Mouse (Mus musculus) neural tube, embryonic 14.5 days (tissue): Measurements from ENCODE around the gene Vwa7. TPM values are rescaled to one million over a fixed set of nuclear protein-coding genes. Genes with fewer than 3 reads are reported as not detected.
"Not testable (repeated sequence)": the region's sequence is repeated elsewhere in the genome, so short reads cannot be mapped to it uniquely, and the experiment has no call there.

Experiments
- ATAC-seq: fragments of 200-750 bp; cut with Nextera tagmentation; 2 replicates; pipeline ENCODE4 v1.8.0; 2017; ENCODE audit warnings: low read depth, mild to moderate bottlenecking, moderate TSS enrichment, moderate library complexity
- H3K27ac ChIP-seq: fragments of 300-500 bp; sonication (generic); 2 replicates; pipeline ENCODE4 v1.5.1; 2014; ENCODE audit warnings: low read depth, mild to moderate bottlenecking, control low read depth, low read length, moderate library complexity, mixed read lengths
- H3K27me3 ChIP-seq: fragments of 300-500 bp; sonication (generic); 2 replicates; pipeline ENCODE4 v1.6.1; 2014; ENCODE audit warnings: low read length; ENCODE audit not compliant: control insufficient read depth, insufficient read depth
- H3K36me3 ChIP-seq: fragments of 300-500 bp; sonication (generic); 2 replicates; pipeline ENCODE4 v1.6.1; 2014; ENCODE audit warnings: low read length, mixed read lengths; ENCODE audit not compliant: control insufficient read depth, insufficient read depth
- H3K4me1 ChIP-seq: fragments of 300-500 bp; sonication (generic); 2 replicates; pipeline ENCODE4 v1.6.1; 2014; ENCODE audit warnings: low read length; ENCODE audit not compliant: control insufficient read depth, insufficient read depth
- H3K4me2 ChIP-seq: fragments of 300-500 bp; sonication (generic); 2 replicates; pipeline ENCODE4 v1.6.1; 2014; ENCODE audit warnings: mild to moderate bottlenecking, low read depth, low read length, control low read depth
- H3K4me3 ChIP-seq: fragments of 300-500 bp; sonication (generic); 2 replicates; pipeline ENCODE4 v1.5.1; 2014; ENCODE audit warnings: low read depth, low read length, control low read depth, mixed read lengths
- H3K9ac ChIP-seq: fragments of 300-500 bp; sonication (generic); replicated peaks from 2 replicates; pipeline ENCODE4 v1.6.1; 2014; ENCODE audit warnings: low read depth, mild to moderate bottlenecking, control low read depth, low read length, mixed read lengths
- H3K9me3 ChIP-seq: fragments of 300-500 bp; sonication (generic); 2 replicates; pipeline ENCODE4 v1.6.1; 2016; ENCODE audit warnings: low read length; ENCODE audit not compliant: control insufficient read depth
- WGBS: fragments of 180-500 bp; shearing (Covaris S2); extraction: QIAGEN DNeasy Blood & Tissue Kit; methylation state at CpG from one replicate; pipeline ENCODE4 v1.1.7; 2014; 5-methylcytosine and 5-hydroxymethylcytosine counted together
- polyA plus RNA-seq: library from polyadenylated mRNA; unstranded; fragments of >200 nt; fragmentation: Nextera tagmentation; extraction: Ambion mirVana; gene quantifications from 2 replicates; pipeline ENCODE4 v1.2.1, GENCODE M21; 2014

Vwa7 gene
- polyA plus RNA-seq, 1 experiment from 2014 or later: 0.11 TPM

GRCm38 (mm10) chr17:35031880-35032279 is 15.5 kb downstream of the Vwa7 start:
- H3K9ac ChIP-seq: no peak overlapping the region
- H3K4me2 ChIP-seq: no peak overlapping the region
- no peaks in the 10 kb centered on the region for H3K9me3 ChIP-seq
- H3K27ac ChIP-seq: no peak overlapping the region
- ATAC-seq: no peak
- WGBS: 88% methylated on average over 7 of the region's 7 CpGs
- no peak overlapping the region for H3K4me3 ChIP-seq
- H3K4me1 ChIP-seq: 0 out of 2 replicates have a peak, but pooled peaks cover 2% of the 10 kb centered on the region
- no peaks in the 10 kb centered on the region for H3K27me3 ChIP-seq
- H3K36me3 ChIP-seq: no peaks in the 10 kb centered on the region

GRCm38 (mm10) chr17:35032323-35032870 is 16.0 kb downstream of the Vwa7 start:
- Histone ChIP-seq H3K4me3 (no peak overlapping the region), H3K36me3 (no peaks in the 10 kb centered on the region), H3K27me3 (no peaks in the 10 kb centered on the region), H3K27ac (no peak overlapping the region), H3K9me3 (no peaks in the 10 kb centered on the region), H3K4me2 (no peak overlapping the region), H3K9ac (no peak overlapping the region), H3K4me1 (0 out of 2 replicates have a peak, but pooled peaks cover 2% of the 10 kb centered on the region)
- WGBS: 76% methylated on average over 8 of the region's 8 CpGs
- no peak for ATAC-seq

- H3K27ac ChIP-seq, H3K9me3 ChIP-seq, H3K4me1 ChIP-seq, H3K4me2 ChIP-seq, H3K9ac ChIP-seq, H3K4me3 ChIP-seq, ATAC-seq, H3K27me3 ChIP-seq, H3K36me3 ChIP-seq: not testable (repeated sequence)
- WGBS: 87% methylated on average over 1 of the region's 1 CpGs
These were observed 17.3 kb downstream of the Vwa7 start for GRCm38 (mm10) chr17:35033703-35034102.

- H3K4me2 ChIP-seq: no peak overlapping the region
- 78% methylated on average over 6 of the region's 6 CpGs for WGBS
- H3K4me1 ChIP-seq: no peaks in the 10 kb centered on the region
- no peaks in the 10 kb centered on the region for H3K27me3 ChIP-seq
- no peaks in the 10 kb centered on the region for H3K36me3 ChIP-seq
- no peak overlapping the region for H3K27ac ChIP-seq
- no peak for ATAC-seq
- no peaks in the 10 kb centered on the region for H3K9me3 ChIP-seq
- H3K9ac ChIP-seq: no peak overlapping the region
- H3K4me3 ChIP-seq: no peak overlapping the region
These were observed 18.5 kb downstream of the Vwa7 start for GRCm38 (mm10) chr17:35034896-35035295.

GRCm38 (mm10) chr17:35039121-35039873 is 22.9 kb downstream of the Vwa7 start:
- H3K4me2 ChIP-seq: no peak overlapping the region
- H3K36me3 ChIP-seq: no peaks in the 10 kb centered on the region
- ATAC-seq: no peak
- no peaks in the 10 kb centered on the region for H3K27me3 ChIP-seq
- H3K27ac ChIP-seq: no peak overlapping the region
- no peak overlapping the region for H3K4me3 ChIP-seq
- no peaks in the 10 kb centered on the region for H3K9me3 ChIP-seq
- H3K9ac ChIP-seq: no peak overlapping the region
- WGBS: 87% methylated on average over 11 of the region's 11 CpGs
- H3K4me1 ChIP-seq: no peaks in the 10 kb centered on the region

- no peak overlapping the region for H3K27ac ChIP-seq
- whole genome bisulfite sequencing: 92% methylated on average over 4 of the region's 4 CpGs
- no peaks in the 10 kb centered on the region for H3K9me3 ChIP-seq
- no peak overlapping the region for H3K9ac ChIP-seq
- no peaks in the 10 kb centered on the region for H3K36me3 ChIP-seq
- no peak overlapping the region for H3K4me3 ChIP-seq
- no peaks in the 10 kb centered on the region for H3K4me1 ChIP-seq
- H3K27me3 ChIP-seq: no peaks in the 10 kb centered on the region
- ATAC-seq: no peak
- no peak overlapping the region for H3K4me2 ChIP-seq
These were observed 27.4 kb downstream of the Vwa7 start for GRCm38 (mm10) chr17:35043794-35044193.

- H3K4me3 ChIP-seq: no peak overlapping the region
- H3K4me2 ChIP-seq: peak overlapping the region; percentile 99
- 85% methylated on average over 7 of the region's 7 CpGs for WGBS
- no peaks in the 10 kb centered on the region for H3K36me3 ChIP-seq
- H3K9ac ChIP-seq: no peak overlapping the region
- H3K27ac ChIP-seq: no peak overlapping the region
- H3K9me3 ChIP-seq: no peaks in the 10 kb centered on the region
- no peaks in the 10 kb centered on the region for H3K27me3 ChIP-seq
- 0 out of 2 replicates have a peak, but pooled peaks cover 2% of the 10 kb centered on the region for H3K4me1 ChIP-seq
- no peak for ATAC-seq
These were observed 28.8 kb downstream of the Vwa7 start for GRCm38 (mm10) chr17:35044904-35045806.

- ATAC-seq: peak; percentile 73
- no peaks in the 10 kb centered on the region for H3K9me3 ChIP-seq
- H3K4me2 ChIP-seq: peak overlapping the region; percentile 99
- 5% methylated on average over 48 of the region's 48 CpGs for WGBS
- no peaks in the 10 kb centered on the region for H3K27me3 ChIP-seq
- peak overlapping the region; percentile 49 for H3K4me3 ChIP-seq
- H3K36me3 ChIP-seq: no peaks in the 10 kb centered on the region
- H3K27ac ChIP-seq: peak overlapping the region; percentile 62; the same call in 1 of the 2 replicates
- 0 out of 2 replicates have a peak, but pooled peaks cover 2% of the 10 kb centered on the region for H3K4me1 ChIP-seq
- H3K9ac ChIP-seq: peak overlapping the region; percentile 74
These were observed 29.7 kb downstream of the Vwa7 start for GRCm38 (mm10) chr17:35045807-35046680.
